In genomic region chr8:81353460-81353859, GRCm38 (mm10) we compare ENCODE assay signal across 13 mouse cellular contexts.
"Had no signal": no experiment of that assay in that cellular context is flagged by ENCODE, and none has a peak within 500 bp of the region (broad histone marks: within the 10 kb centered on the region; RNA-seq: fewer than 3 reads in every experiment).

No protein-coding gene starts in this region.

- H3K36me3 ChIP-seq: limb, embryonic 10.5 days; liver, embryonic 12.5 days; midbrain, embryonic 10.5 days; neural tube, embryonic 12.5 days had no signal

- H3K9ac ChIP-seq: liver, embryonic 12.5 days; neural tube, embryonic 12.5 days had no signal

- ATAC-seq: liver, embryonic 12.5 days had no signal

- H3K9me3 ChIP-seq: limb, embryonic 10.5 days; liver, embryonic 12.5 days; midbrain, embryonic 10.5 days; neural tube, embryonic 12.5 days had no signal

- H3K4me2 ChIP-seq: liver, embryonic 12.5 days; neural tube, embryonic 12.5 days had no signal

- H3K27me3 ChIP-seq: liver, embryonic 12.5 days; neural tube, embryonic 12.5 days had no signal

- H3K27ac ChIP-seq: kidney, postnatal 0 days; limb, embryonic 10.5 days; liver, embryonic 12.5 days; midbrain, embryonic 10.5 days; neural tube, embryonic 12.5 days had no signal

- H3K4me3 ChIP-seq: limb, embryonic 10.5 days; liver, embryonic 12.5 days; midbrain, embryonic 10.5 days; neural tube, embryonic 12.5 days had no signal

- DNase-seq: kidney, adult 11 months; kidney, adult 9 months; kidney, postnatal 36 days; layer of hippocampus, adult 9-11 months; midbrain, embryonic 14.5 days; retina, postnatal 1 day; thymus, adult 18-20 months; thymus, postnatal 14 days had no signal

- H3K4me1 ChIP-seq: limb, embryonic 10.5 days; liver, embryonic 12.5 days; midbrain, embryonic 10.5 days; neural tube, embryonic 12.5 days had no signal
